Mouse (Mus musculus): ENCODE measurements around the gene Foxr1.
A peak's percentile ranks its signal among the peaks of the same experiment; 100 is the strongest.
"Not testable (repeated sequence)": the region's sequence is repeated elsewhere in the genome, so short reads cannot be mapped to it uniquely, and the experiment has no call there.

Gene Foxr1

GRCm38 (mm10) chr9:44477339-44478228 is 36.6 kb upstream of the Foxr1 start:
- no peak for DNase-seq (ENCODE audit: low read depth, low spot score)

- no peak for DNase-seq (ENCODE audit: low read depth, low spot score)
Observed at GRCm38 (mm10) chr9:44475936-44476335, 35.0 kb upstream of the Foxr1 start.

- DNase-seq (ENCODE audit: low read depth, low spot score): no peak
Observed at GRCm38 (mm10) chr9:44474327-44474726, 33.4 kb upstream of the Foxr1 start.

- no peak for DNase-seq (ENCODE audit: low read depth, low spot score)
Observed at GRCm38 (mm10) chr9:44473184-44473583, 32.2 kb upstream of the Foxr1 start.

GRCm38 (mm10) chr9:44468800-44469199 is 27.9 kb upstream of the Foxr1 start:
- DNase-seq (ENCODE audit: low read depth, low spot score): no peak

- no peak for DNase-seq (ENCODE audit: low read depth, low spot score)
Observed at GRCm38 (mm10) chr9:44468224-44468623, 27.3 kb upstream of the Foxr1 start.

GRCm38 (mm10) chr9:44461950-44462349 is 21.0 kb upstream of the Foxr1 start:
- DNase-seq (ENCODE audit: low read depth, low spot score): no peak

GRCm38 (mm10) chr9:44457035-44457742 is 16.3 kb upstream of the Foxr1 start:
- peak; percentile 79 for DNase-seq (ENCODE audit: low read depth, low spot score)

GRCm38 (mm10) chr9:44454891-44455220 is 13.9 kb upstream of the Foxr1 start, which contains the start of gene Upk2:
TSS of gene Upk2 (minus strand) at chr9:44454976.
- no peak for DNase-seq (ENCODE audit: low read depth, low spot score)

- peak; percentile 52 for DNase-seq (ENCODE audit: low read depth, low spot score)
Observed at GRCm38 (mm10) chr9:44454132-44454890, 13.4 kb upstream of the Foxr1 start.

- no peak for DNase-seq (ENCODE audit: low read depth, low spot score)
Observed at GRCm38 (mm10) chr9:44450387-44450786, 9.5 kb upstream of the Foxr1 start.

- not testable (repeated sequence) for DNase-seq (ENCODE audit: low read depth, low spot score)
Observed at GRCm38 (mm10) chr9:44444402-44445025, 3.6 kb upstream of the Foxr1 start.

- no peak for DNase-seq (ENCODE audit: low read depth, low spot score)
Observed at GRCm38 (mm10) chr9:44435747-44436146, 5.2 kb downstream of the Foxr1 start.

GRCm38 (mm10) chr9:44432577-44433185 is 8.3 kb downstream of the Foxr1 start:
- DNase-seq (ENCODE audit: low read depth, low spot score): no peak

- no peak for DNase-seq (ENCODE audit: low read depth, low spot score)
Observed at GRCm38 (mm10) chr9:44423576-44423975, 17.4 kb downstream of the Foxr1 start.

GRCm38 (mm10) chr9:44420280-44420898 is 20.5 kb downstream of the Foxr1 start:
- no peak for DNase-seq (ENCODE audit: low read depth, low spot score)

- not testable (repeated sequence) for DNase-seq (ENCODE audit: low read depth, low spot score)
Observed at GRCm38 (mm10) chr9:44419730-44420129, 21.2 kb downstream of the Foxr1 start.

GRCm38 (mm10) chr9:44418519-44419385 is 22.2 kb downstream of the Foxr1 start, which contains the start of gene Ccdc84:
TSS of gene Ccdc84 (minus strand) at chr9:44418569.
- no peak for DNase-seq (ENCODE audit: low read depth, low spot score)

- DNase-seq (ENCODE audit: low read depth, low spot score): peak; percentile 87
Observed at GRCm38 (mm10) chr9:44417892-44418363, 23.0 kb downstream of the Foxr1 start.

All from retina, adult 2 months (tissue).